Mouse (Mus musculus): ENCODE measurements around the gene Rala.

Rala gene

GRCm38 (mm10) chr13:17884211-17884610, 59.8 kb downstream of the Rala start:
- DNase-seq (ENCODE audit: low spot score in 2 of 2), result no peak

- DNase-seq (ENCODE audit: low spot score in 2 of 2), result no peak
Observed at GRCm38 (mm10) chr13:17879061-17879460, 65.0 kb downstream of the Rala start.

- DNase-seq (ENCODE audit: low spot score in 2 of 2), result peak; percentile 35 to 40
Observed at GRCm38 (mm10) chr13:17866741-17867140, 77.3 kb downstream of the Rala start.

- DNase-seq (ENCODE audit: low spot score in 2 of 2), result no peak
Observed at GRCm38 (mm10) chr13:17860536-17860935, 83.5 kb downstream of the Rala start.

- DNase-seq (ENCODE audit: low spot score in 2 of 2), result peak; percentile 46 to 48
Observed at GRCm38 (mm10) chr13:17859365-17860033, 84.5 kb downstream of the Rala start.

GRCm38 (mm10) chr13:17857046-17857445, 87.0 kb downstream of the Rala start:
- no peak for DNase-seq (ENCODE audit: low spot score in 2 of 2)

GRCm38 (mm10) chr13:17855492-17856138, 88.4 kb downstream of the Rala start:
- no peak for DNase-seq (ENCODE audit: low spot score in 2 of 2)

- DNase-seq (ENCODE audit: low spot score in 2 of 2), result no peak
Observed at GRCm38 (mm10) chr13:17854755-17855154, 89.3 kb downstream of the Rala start.

- DNase-seq (ENCODE audit: low spot score in 2 of 2), result no peak
Observed at GRCm38 (mm10) chr13:17843336-17843735, 100.7 kb downstream of the Rala start.

GRCm38 (mm10) chr13:17842756-17843155, 101.3 kb downstream of the Rala start:
- DNase-seq (ENCODE audit: low spot score in 2 of 2), result no peak

GRCm38 (mm10) chr13:17839137-17839536, 104.9 kb downstream of the Rala start:
- DNase-seq (ENCODE audit: low spot score in 2 of 2), result peak; percentile 48 to 58

- peak; percentile 37 to 71 for DNase-seq (ENCODE audit: low spot score in 2 of 2)
Observed at GRCm38 (mm10) chr13:17838484-17838851, 105.6 kb downstream of the Rala start.

GRCm38 (mm10) chr13:17837610-17838483, 106.2 kb downstream of the Rala start:
- peak; percentile 51 to 52 for DNase-seq (ENCODE audit: low spot score in 2 of 2)

- no peak for DNase-seq (ENCODE audit: low spot score in 2 of 2)
Observed at GRCm38 (mm10) chr13:17836808-17837207, 107.2 kb downstream of the Rala start.

- no peak for DNase-seq (ENCODE audit: low spot score in 2 of 2)
Observed at GRCm38 (mm10) chr13:17832940-17833339, 111.1 kb downstream of the Rala start.
